Mouse (Mus musculus) spleen, adult 2 months (tissue): ENCODE results near the gene Cul3.

Source experiments
- CTCF ChIP-seq: fragments of 200-500 bp; IDR thresholded peaks from 2 replicates; pipeline ENCODE4 v1.5.1; 2011; ENCODE audit warnings: mild to moderate bottlenecking, inconsistent platforms; ENCODE audit not compliant: insufficient read depth, insufficient read length, insufficient replicate concordance; ENCODE audit errors: extremely low read depth
- POLR2A ChIP-seq: fragments of 200-500 bp; IDR thresholded peaks from 2 replicates; pipeline ENCODE4 v1.6.1; 2011; ENCODE audit warnings: low read depth, low read length, inconsistent platforms

GRCm38 (mm10) chr1:80240017-80240660, 100.1 kb downstream of the Cul3 start:
- TF ChIP-seq CTCF (no peak), POLR2A (no peak)
